Mouse (Mus musculus) bone marrow, adult 2 months (tissue): Measurements from ENCODE around the gene Rnaseh2c.
A peak's percentile ranks its signal among the peaks of the same experiment; 100 is the strongest.

Source experiments
- CTCF ChIP-seq: fragments of 200-500 bp; IDR thresholded peaks from 2 replicates; pipeline ENCODE4 v1.5.1; 2011; ENCODE audit warnings: low read length, control low read depth; ENCODE audit not compliant: control insufficient read depth, insufficient read depth
- POLR2A ChIP-seq: fragments of 200-500 bp; IDR thresholded peaks from 2 replicates; pipeline ENCODE4 v1.6.1; 2011; ENCODE audit warnings: low read depth, mild to moderate bottlenecking, control low read depth, low read length, borderline replicate concordance; ENCODE audit not compliant: control insufficient read depth

DNA sequence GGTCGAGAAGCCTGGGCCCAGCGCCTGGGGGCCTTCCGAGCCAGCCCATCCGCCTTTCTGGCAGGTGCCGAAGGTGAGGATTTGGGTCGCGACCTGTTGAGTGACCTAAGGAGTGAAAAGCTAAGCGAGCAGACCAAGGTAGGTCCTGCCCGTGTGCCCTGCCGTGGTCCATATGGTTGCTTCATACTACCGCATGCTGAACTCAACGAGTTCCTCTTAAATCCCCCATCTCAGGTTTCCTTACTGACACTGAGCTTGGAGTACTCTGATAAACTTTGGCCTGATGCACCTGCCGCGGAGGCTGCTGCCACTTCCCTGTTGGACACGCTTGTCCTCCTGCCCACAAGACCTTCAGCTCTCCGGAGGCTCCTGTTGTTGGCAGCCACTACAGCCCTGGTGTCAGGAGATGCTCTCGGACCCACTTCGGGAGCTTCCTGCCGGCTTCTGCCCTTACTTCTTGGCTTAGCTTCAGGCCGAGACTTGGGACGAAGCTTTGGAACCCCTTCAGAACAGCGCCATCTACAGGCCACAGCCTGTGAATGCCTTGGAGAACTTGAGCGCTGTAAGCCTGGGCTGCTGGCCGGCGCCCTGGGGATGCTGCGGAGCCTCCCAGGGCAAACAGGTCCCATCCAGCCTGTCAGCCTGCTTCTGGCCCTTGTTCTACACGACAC is 33.1 kb upstream of the Rnaseh2c start:
- TF ChIP-seq CTCF (peak; percentile 91), POLR2A (0 out of 2 replicates have a peak, but pooled peaks have one; percentile 9)
